Mouse (Mus musculus): ENCODE measurements around the gene Nav2. TPM values are rescaled to one million over a fixed set of nuclear protein-coding genes. Genes with fewer than 3 reads are reported as not detected.

The Nav2 gene
- total and polyA plus RNA-seq, 2 experiments from 2014 or later = 16.3 to 44.0 TPM

DNA sequence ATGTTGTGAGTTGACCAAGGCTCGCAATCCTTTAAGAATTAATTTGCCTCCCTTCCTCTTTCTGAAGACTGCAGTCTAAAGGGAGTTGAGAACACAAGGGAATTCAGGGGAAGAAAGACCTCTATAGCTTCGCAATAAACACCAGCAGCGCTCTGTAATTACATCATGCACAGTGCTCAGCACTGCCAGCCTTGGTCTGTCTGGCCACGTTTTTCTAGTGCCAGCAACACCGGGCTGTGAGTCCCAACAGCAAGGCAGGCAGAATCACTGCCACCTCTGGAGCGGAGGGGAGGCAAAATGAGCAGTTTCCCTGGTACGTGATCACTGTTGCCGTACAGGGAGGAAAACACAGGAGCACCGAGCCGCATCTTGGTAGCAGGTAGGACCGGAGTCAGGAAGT, 657.3 kb downstream of the Nav2 start:
- H3K27me3 ChIP-seq (ENCODE audit: insufficient read depth, low read length) = no peaks in the 10 kb centered on the region
- no peak for TF ChIP-seq CTCF (IDR thresholded peaks at IDR 0.05; ENCODE audit: low read depth)
- DNase-seq = no peak
- H3K4me3 ChIP-seq (ENCODE audit: low read depth, low read length) = no peak overlapping the region
- no peaks in the 10 kb centered on the region for H3K4me1 ChIP-seq (ENCODE audit: insufficient read depth)
- no peaks in the 10 kb centered on the region for H3K9me3 ChIP-seq (ENCODE audit: low read length)
- H3K4me2 ChIP-seq (ENCODE audit: low read depth) = no peak overlapping the region
- ATAC-seq = no peak
- no peak overlapping the region for H3K27ac ChIP-seq (ENCODE audit: low read depth, low read length)
- 66% methylated on average over 11 of the region's 11 CpGs for WGBS
- H3K36me3 ChIP-seq (ENCODE audit: insufficient read depth) = peaks cover 47% of the 10 kb centered on the region
- H3K9ac ChIP-seq = no peak overlapping the region

- Histone ChIP-seq H3K9ac (no peak overlapping the region), H3K27me3 (ENCODE audit: insufficient read depth, low read length) (no peaks in the 10 kb centered on the region), H3K27ac (ENCODE audit: low read depth, low read length) (no peak overlapping the region), H3K9me3 (ENCODE audit: low read length) (no peaks in the 10 kb centered on the region), H3K4me2 (ENCODE audit: low read depth) (no peak overlapping the region), H3K4me1 (ENCODE audit: insufficient read depth) (no peaks in the 10 kb centered on the region), H3K4me3 (ENCODE audit: low read depth, low read length) (no peak overlapping the region), H3K36me3 (ENCODE audit: insufficient read depth) (peaks cover 60% of the 10 kb centered on the region)
- DNase-seq = no peak
- TF ChIP-seq CTCF (IDR thresholded peaks at IDR 0.05; ENCODE audit: low read depth) = no peak
- ATAC-seq = no peak
- WGBS = 87% methylated on average over 13 of the region's 13 CpGs
Observed at GRCm38 (mm10) chr7:49567346-49568034, 659.0 kb downstream of the Nav2 start.

- WGBS = 50% methylated on average over 7 of the region's 7 CpGs
- Histone ChIP-seq H3K4me1 (ENCODE audit: insufficient read depth) (no peaks in the 10 kb centered on the region), H3K4me3 (ENCODE audit: low read depth, low read length) (no peak overlapping the region)
Observed at GRCm38 (mm10) chr7:49569646-49570045, 661.1 kb downstream of the Nav2 start.

DNA sequence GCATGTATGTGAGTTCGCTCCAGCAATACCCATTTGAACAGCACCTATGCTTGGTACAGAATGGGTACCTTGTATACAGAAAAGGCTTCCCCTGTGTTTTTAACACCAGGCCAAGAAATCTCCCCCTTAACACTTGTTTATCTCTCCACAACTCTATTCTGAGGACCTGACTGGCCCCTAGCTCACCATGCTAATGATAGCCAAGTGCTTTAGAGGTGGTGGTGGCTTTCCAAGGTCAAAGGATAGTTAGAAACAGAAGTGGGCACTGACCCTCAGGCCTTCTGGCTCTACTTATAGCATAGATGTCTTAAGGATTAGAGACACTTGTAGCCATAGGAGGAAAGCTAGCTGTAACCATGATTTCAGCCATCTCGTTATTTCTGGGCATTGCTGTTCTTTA, 663.1 kb downstream of the Nav2 start:
- no peak for DNase-seq
- no peak overlapping the region for H3K4me3 ChIP-seq (ENCODE audit: low read depth, low read length)
- H3K27ac ChIP-seq (ENCODE audit: low read depth, low read length) = no peak overlapping the region
- no peaks in the 10 kb centered on the region for H3K4me1 ChIP-seq (ENCODE audit: insufficient read depth)
- no peaks in the 10 kb centered on the region for H3K9me3 ChIP-seq (ENCODE audit: low read length)
- no peak for ATAC-seq
- H3K9ac ChIP-seq = no peak overlapping the region
- peaks cover 54% of the 10 kb centered on the region for H3K36me3 ChIP-seq (ENCODE audit: insufficient read depth)
- H3K4me2 ChIP-seq (ENCODE audit: low read depth) = no peak overlapping the region
- WGBS = 91% methylated on average over 2 of the region's 2 CpGs
- H3K27me3 ChIP-seq (ENCODE audit: insufficient read depth, low read length) = no peaks in the 10 kb centered on the region
- no peak for TF ChIP-seq CTCF (IDR thresholded peaks at IDR 0.05; ENCODE audit: low read depth)

More at GRCm38 (mm10) chr7:49569646-49570045, 661.1 kb downstream of the Nav2 start:
- H3K27me3 ChIP-seq (ENCODE audit: insufficient read depth, low read length) = no peaks in the 10 kb centered on the region
- no peak for TF ChIP-seq CTCF (IDR thresholded peaks at IDR 0.05; ENCODE audit: low read depth)
- peaks cover 57% of the 10 kb centered on the region for H3K36me3 ChIP-seq (ENCODE audit: insufficient read depth)
- DNase-seq = peak; percentile 37
- H3K27ac ChIP-seq (ENCODE audit: low read depth, low read length) = peak overlapping the region; percentile 23; the same call in 1 of the 2 replicates
- no peak overlapping the region for H3K9ac ChIP-seq
- H3K4me2 ChIP-seq (ENCODE audit: low read depth) = no peak overlapping the region
- peak; percentile 75 for ATAC-seq
- no peaks in the 10 kb centered on the region for H3K9me3 ChIP-seq (ENCODE audit: low read length)

DNA sequence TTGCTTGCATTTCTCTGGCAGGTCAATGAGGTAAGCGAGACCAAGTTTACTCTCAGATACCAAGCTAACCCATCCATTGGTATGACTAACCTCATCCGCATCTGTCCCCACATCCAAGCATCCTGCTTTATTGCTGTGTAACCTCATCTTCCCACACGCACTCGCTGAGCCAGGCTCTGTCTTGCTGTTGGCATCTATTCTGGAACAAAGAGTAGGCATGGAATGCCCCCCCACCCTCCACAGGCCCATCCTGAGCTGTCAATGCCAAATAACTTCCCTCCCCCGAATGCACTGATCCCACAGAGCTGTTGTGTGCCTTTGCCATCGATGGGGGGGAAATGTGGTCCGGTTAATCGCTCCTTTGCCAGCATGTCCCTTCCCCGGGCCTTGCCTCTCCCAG, 666.7 kb downstream of the Nav2 start:
- Histone ChIP-seq H3K36me3 (ENCODE audit: insufficient read depth) (peaks cover 65% of the 10 kb centered on the region), H3K9ac (no peak overlapping the region), H3K9me3 (ENCODE audit: low read length) (no peaks in the 10 kb centered on the region), H3K27me3 (ENCODE audit: insufficient read depth, low read length) (no peaks in the 10 kb centered on the region), H3K4me1 (ENCODE audit: insufficient read depth) (no peaks in the 10 kb centered on the region), H3K4me3 (ENCODE audit: low read depth, low read length) (no peak overlapping the region), H3K27ac (ENCODE audit: low read depth, low read length) (no peak overlapping the region), H3K4me2 (ENCODE audit: low read depth) (no peak overlapping the region)
- ATAC-seq (no peak), DNase-seq (no peak)
- 87% methylated on average over 9 of the region's 9 CpGs for WGBS
- no peak for TF ChIP-seq CTCF (IDR thresholded peaks at IDR 0.05; ENCODE audit: low read depth)

- TF ChIP-seq CTCF (IDR thresholded peaks at IDR 0.05; ENCODE audit: low read depth) = no peak
- H3K9ac ChIP-seq = no peak overlapping the region
- no peaks in the 10 kb centered on the region for H3K9me3 ChIP-seq (ENCODE audit: low read length)
- WGBS = 89% methylated on average over 2 of the region's 2 CpGs
- peaks cover 51% of the 10 kb centered on the region for H3K36me3 ChIP-seq (ENCODE audit: insufficient read depth)
- no peaks in the 10 kb centered on the region for H3K4me1 ChIP-seq (ENCODE audit: insufficient read depth)
- DNase-seq (no peak), ATAC-seq (no peak)
- no peak overlapping the region for H3K4me3 ChIP-seq (ENCODE audit: low read depth, low read length)
- no peak overlapping the region for H3K27ac ChIP-seq (ENCODE audit: low read depth, low read length)
- H3K27me3 ChIP-seq (ENCODE audit: insufficient read depth, low read length) = no peaks in the 10 kb centered on the region
- H3K4me2 ChIP-seq (ENCODE audit: low read depth) = no peak overlapping the region
Observed at GRCm38 (mm10) chr7:49577096-49577495, 668.6 kb downstream of the Nav2 start.

DNA sequence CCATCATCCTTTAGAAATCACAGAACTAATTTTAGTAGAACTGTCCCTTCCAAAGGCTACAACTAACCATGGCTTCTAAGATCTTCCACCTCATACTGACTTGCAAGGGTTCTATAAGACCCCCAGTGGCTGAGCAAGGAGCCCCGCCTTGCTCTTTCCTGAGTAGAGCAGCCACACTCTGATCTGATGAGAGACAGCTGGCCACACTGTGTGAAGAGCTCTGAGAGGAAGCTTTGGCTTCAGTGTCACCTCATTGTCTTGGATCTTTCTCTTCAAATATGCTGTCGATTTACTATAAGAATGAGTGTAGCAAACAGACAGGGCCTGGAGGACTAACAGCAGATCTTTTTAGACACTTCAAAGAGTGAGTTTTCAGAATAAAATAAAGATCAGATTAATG, 673.4 kb downstream of the Nav2 start:
- Histone ChIP-seq H3K27me3 (ENCODE audit: insufficient read depth, low read length) (no peaks in the 10 kb centered on the region), H3K4me1 (ENCODE audit: insufficient read depth) (no peaks in the 10 kb centered on the region), H3K27ac (ENCODE audit: low read depth, low read length) (no peak overlapping the region), H3K9me3 (ENCODE audit: low read length) (no peaks in the 10 kb centered on the region), H3K4me3 (ENCODE audit: low read depth, low read length) (no peak overlapping the region), H3K4me2 (ENCODE audit: low read depth) (no peak overlapping the region), H3K9ac (no peak overlapping the region), H3K36me3 (ENCODE audit: insufficient read depth) (peaks cover 62% of the 10 kb centered on the region)
- WGBS = 93% methylated on average over 2 of the region's 2 CpGs
- DNase-seq (no peak), ATAC-seq (no peak)
- TF ChIP-seq CTCF (IDR thresholded peaks at IDR 0.05; ENCODE audit: low read depth) = no peak
